Mouse (Mus musculus) erythroid progenitor cell, adult 5-6 weeks (primary cell): ENCODE measurements around the gene Sertad1. TPM values are rescaled to one million over a fixed set of nuclear protein-coding genes. Genes with fewer than 3 reads are reported as not detected.

Source experiments
- ATAC-seq: replicated peaks from 2 replicates; pipeline ENCODE4 v1.8.0; 2016; ENCODE audit warnings: moderate number of reproducible peaks, mild to moderate bottlenecking, moderate TSS enrichment, inconsistent platforms; ENCODE audit not compliant: poor library complexity, low FRiP score, severe bottlenecking
- total RNA-seq, 2 experiments: library from RNA; stranded (forward) in 1 of 2; stranded (reverse) in 1 of 2; fragments of 150-400 nt in 1 of 2; fragments of 186-747, 209-891 nt in 1 of 2; gene quantifications; 2 replicates each; pipeline versions ENCODE4 v1.2.3 to v1.2.4; 2015 to 2017; ENCODE audit warnings: low replicate concordance in 2 of 2

Gene Sertad1
- total RNA-seq, 2 experiments from 2014 or later, result 1.7 to 7.0 TPM

- no peak for ATAC-seq
Measured at GRCm38 (mm10) chr7:27532480-27533050, 45.9 kb downstream of the Sertad1 start.

GRCm38 (mm10) chr7:27535386-27535785 is 48.7 kb downstream of the Sertad1 start:
- ATAC-seq, result peak; percentile 82

DNA sequence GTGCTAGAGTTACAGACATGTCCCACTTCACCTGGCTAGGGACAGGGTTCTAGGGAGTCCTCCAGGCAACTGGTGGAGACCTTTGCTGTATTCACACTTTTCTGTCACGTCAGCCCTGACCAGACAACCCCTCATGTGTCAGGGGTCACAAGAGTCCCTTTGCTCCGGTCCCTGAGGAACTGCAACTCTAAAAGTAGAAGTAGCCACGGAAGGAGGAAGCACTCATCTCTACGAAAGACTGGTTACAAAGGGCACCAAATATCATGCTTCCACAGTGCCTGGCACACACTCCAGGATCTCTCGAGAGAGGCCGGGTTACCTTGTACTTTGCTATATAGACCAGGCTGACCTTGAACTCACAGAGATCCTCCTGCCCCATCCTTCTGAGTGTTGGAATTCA is 49.9 kb downstream of the Sertad1 start:
- ATAC-seq, result no peak

DNA sequence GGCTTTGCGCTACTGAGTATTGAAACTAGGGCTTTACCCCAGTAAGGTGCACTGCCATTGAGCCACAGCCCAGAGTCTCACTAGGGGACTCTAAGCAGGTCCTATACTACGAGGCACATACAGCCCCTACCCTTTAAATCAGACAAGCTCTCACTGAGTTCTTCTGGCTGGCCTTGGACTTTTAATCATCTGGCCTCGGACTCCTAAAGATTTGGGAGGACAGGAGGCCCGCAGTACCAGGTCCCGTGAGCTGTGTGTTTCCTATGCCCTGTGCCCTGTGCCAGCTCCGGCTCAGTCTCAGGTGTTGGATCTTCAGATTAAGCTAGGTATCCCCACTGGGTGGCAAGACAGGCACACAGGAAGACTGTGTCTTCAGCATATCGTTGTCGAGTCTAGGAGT is 51.3 kb downstream of the Sertad1 start:
- no peak for ATAC-seq

DNA sequence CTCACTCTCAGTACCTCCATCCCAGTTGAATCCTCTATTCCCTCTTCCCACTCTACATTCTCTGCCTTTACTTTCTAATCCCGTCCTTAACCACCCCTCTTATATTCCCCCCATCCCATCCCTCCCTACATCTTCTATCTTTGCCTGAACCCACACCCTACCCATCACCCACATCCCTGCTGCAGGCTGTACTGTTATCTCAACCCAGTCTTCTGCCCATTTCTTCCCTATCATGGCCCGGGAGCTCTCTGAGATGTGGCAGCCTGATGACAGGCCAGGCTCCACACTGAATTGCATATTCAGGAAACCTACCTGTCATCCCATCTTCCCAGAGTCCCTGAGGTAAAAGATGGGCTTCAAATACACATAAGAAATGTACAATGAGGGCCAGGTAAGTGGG is 52.1 kb downstream of the Sertad1 start:
- no peak for ATAC-seq

Other genes starting within 250 kb of the Sertad1 start
- gene Numbl, start 228.5 kb upstream of the Sertad1 start, total RNA-seq (2015; ENCODE audit: low replicate concordance), result 0.72 TPM in 1 of 2 replicates, not detected in the other
- gene Numbl, start 228.5 kb upstream of the Sertad1 start, total RNA-seq (2017; ENCODE audit: low replicate concordance), result under 0.01 and 2.0 TPM in 2 replicates
- gene Ltbp4, start 149.2 kb upstream of the Sertad1 start, total RNA-seq (2015; ENCODE audit: low replicate concordance), result not detected in 2 replicates
- gene Ltbp4, start 149.2 kb upstream of the Sertad1 start, total RNA-seq (2017; ENCODE audit: low replicate concordance), result 0.61 TPM in 1 of 2 replicates, not detected in the other
- gene Shkbp1, start 130.9 kb upstream of the Sertad1 start, total RNA-seq (2015; ENCODE audit: low replicate concordance), result 11.5 and 20.5 TPM in 2 replicates
- 4.7 and 5.1 TPM in 2 replicates for gene Shkbp1, start 130.9 kb upstream of the Sertad1 start, total RNA-seq (2017; ENCODE audit: low replicate concordance)
- gene Gm20479, start 129.5 kb upstream of the Sertad1 start, total RNA-seq (2015; ENCODE audit: low replicate concordance), result 8.0 TPM in 1 of 2 replicates, not detected in the other
- gene Gm20479, start 129.5 kb upstream of the Sertad1 start, total RNA-seq (2017; ENCODE audit: low replicate concordance), result not detected in 2 replicates
- gene Sptbn4, start 39.2 kb upstream of the Sertad1 start, total RNA-seq (2015; ENCODE audit: low replicate concordance), result not detected in 2 replicates
- gene Sptbn4, start 39.2 kb upstream of the Sertad1 start, total RNA-seq (2017; ENCODE audit: low replicate concordance), result 0.08 and 0.13 TPM in 2 replicates
- 538 and 642 TPM in 2 replicates for gene Blvrb, start 38.9 kb upstream of the Sertad1 start, total RNA-seq (2015; ENCODE audit: low replicate concordance)
- 484 and 602 TPM in 2 replicates for gene Blvrb, start 38.9 kb upstream of the Sertad1 start, total RNA-seq (2017; ENCODE audit: low replicate concordance)
- 9.0 and 9.2 TPM in 2 replicates for gene Sertad3, start 13.1 kb upstream of the Sertad1 start, total RNA-seq (2015; ENCODE audit: low replicate concordance)
- 14.8 and 19.6 TPM in 2 replicates for gene Sertad3, start 13.1 kb upstream of the Sertad1 start, total RNA-seq (2017; ENCODE audit: low replicate concordance)
- 0.36 and 0.42 TPM in 2 replicates for gene Prx, start 12.4 kb downstream of the Sertad1 start, total RNA-seq (2015; ENCODE audit: low replicate concordance)
- 1.4 and 5.1 TPM in 2 replicates for gene Prx, start 12.4 kb downstream of the Sertad1 start, total RNA-seq (2017; ENCODE audit: low replicate concordance)
- not detected in 2 replicates for gene Hipk4, start 36.4 kb downstream of the Sertad1 start, total RNA-seq (2015; ENCODE audit: low replicate concordance)
- gene Hipk4, start 36.4 kb downstream of the Sertad1 start, total RNA-seq (2017; ENCODE audit: low replicate concordance), result not detected in 2 replicates
- 43.2 and 88.0 TPM in 2 replicates for gene Pld3, start 66.3 kb downstream of the Sertad1 start, total RNA-seq (2015; ENCODE audit: low replicate concordance)
- gene Pld3, start 66.3 kb downstream of the Sertad1 start, total RNA-seq (2017; ENCODE audit: low replicate concordance), result 19.1 and 26.3 TPM in 2 replicates
- gene 2310022A10Rik, start 66.3 kb downstream of the Sertad1 start, total RNA-seq (2015; ENCODE audit: low replicate concordance), result 11.2 and 18.9 TPM in 2 replicates
- 1.6 and 6.8 TPM in 2 replicates for gene 2310022A10Rik, start 66.3 kb downstream of the Sertad1 start, total RNA-seq (2017; ENCODE audit: low replicate concordance)
- gene Akt2, start 104.6 kb downstream of the Sertad1 start, total RNA-seq (2015; ENCODE audit: low replicate concordance), result 28.5 and 59.9 TPM in 2 replicates
- gene Akt2, start 104.6 kb downstream of the Sertad1 start, total RNA-seq (2017; ENCODE audit: low replicate concordance), result 25.1 and 48.1 TPM in 2 replicates
- not detected in 2 replicates for gene Ttc9b, start 167.0 kb downstream of the Sertad1 start, total RNA-seq (2015; ENCODE audit: low replicate concordance)
- gene Ttc9b, start 167.0 kb downstream of the Sertad1 start, total RNA-seq (2017; ENCODE audit: low replicate concordance), result not detected in 2 replicates
- gene Map3k10, start 187.7 kb downstream of the Sertad1 start, total RNA-seq (2015; ENCODE audit: low replicate concordance), result 0.72 and 6.7 TPM in 2 replicates
- gene Map3k10, start 187.7 kb downstream of the Sertad1 start, total RNA-seq (2017; ENCODE audit: low replicate concordance), result 0.13 TPM in 1 of 2 replicates, not detected in the other
- gene Zfp607b, start 202.4 kb downstream of the Sertad1 start, total RNA-seq (2015; ENCODE audit: low replicate concordance), result not detected in 2 replicates
- 1.7 TPM in 1 of 2 replicates, not detected in the other for gene Zfp607b, start 202.4 kb downstream of the Sertad1 start, total RNA-seq (2017; ENCODE audit: low replicate concordance)
- 0.36 and 6.3 TPM in 2 replicates for gene Zfp60, start 244.5 kb downstream of the Sertad1 start, total RNA-seq (2015; ENCODE audit: low replicate concordance)
- gene Zfp60, start 244.5 kb downstream of the Sertad1 start, total RNA-seq (2017; ENCODE audit: low replicate concordance), result 0.39 and 2.8 TPM in 2 replicates